Mouse (Mus musculus) adrenal gland, postnatal 4 days (tissue): ENCODE measurements at regions not wholly inside any gene's neighbourhood (a gene's known extent, or its start where the extent isn't known, plus 50 kb on each side); places are given as distances from the start of the nearest gene placed in this dataset.

Experiments used
- DNase-seq, 2 experiments: peaks; one replicate each; pipeline ENCODE4 v3.0.0; 2021 to 2022; ENCODE audit warnings: low spot score in 2 of 2, mixed read lengths in 2 of 2

DNA sequence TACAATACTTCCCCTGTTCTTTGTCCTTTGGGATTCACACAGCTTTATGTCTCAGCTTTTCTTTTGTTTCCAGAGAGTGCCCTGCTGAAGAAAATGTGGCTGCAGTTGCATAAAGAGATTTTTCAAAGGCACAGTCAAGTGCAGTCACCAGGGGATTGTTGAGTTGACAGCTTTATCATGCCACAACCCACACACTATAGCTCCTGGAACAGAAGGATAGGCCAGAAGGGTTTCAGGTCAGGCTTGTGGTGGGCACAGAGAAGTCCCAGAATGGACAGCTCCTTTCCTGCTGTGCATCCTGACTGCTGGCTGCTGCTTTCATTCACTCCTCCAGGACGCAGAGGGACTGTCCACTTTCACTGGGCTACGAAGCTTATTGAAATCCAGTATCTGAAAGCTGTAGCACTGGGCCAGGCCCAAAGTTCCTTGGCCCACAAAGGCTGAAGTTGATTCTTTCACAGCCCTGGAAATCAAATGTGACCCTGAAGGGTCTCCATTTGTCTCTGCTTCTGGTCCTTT is 119.6 kb upstream of the Slc24a5 start:
- no peak for DNase-seq

DNA sequence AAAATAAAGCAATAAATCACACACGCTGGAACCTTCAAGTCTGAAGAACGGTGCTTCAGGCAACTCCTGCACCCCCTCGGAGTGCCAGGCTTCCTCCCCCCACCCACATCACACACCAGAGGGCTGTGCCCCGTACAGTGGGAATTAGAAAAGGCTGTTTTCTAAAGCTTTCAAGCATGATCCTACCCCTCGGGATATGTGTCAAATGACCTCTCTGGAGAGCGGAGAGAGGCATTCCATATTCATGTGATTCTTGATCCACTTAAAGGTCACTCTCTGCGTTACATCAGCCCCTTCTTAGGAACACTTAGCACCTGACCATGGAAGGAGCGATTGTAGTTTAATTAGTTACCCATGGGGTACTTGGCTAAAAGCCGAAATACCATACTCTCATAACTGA is 119.1 kb upstream of the Slc24a5 start:
- DNase-seq: no peak

DNA sequence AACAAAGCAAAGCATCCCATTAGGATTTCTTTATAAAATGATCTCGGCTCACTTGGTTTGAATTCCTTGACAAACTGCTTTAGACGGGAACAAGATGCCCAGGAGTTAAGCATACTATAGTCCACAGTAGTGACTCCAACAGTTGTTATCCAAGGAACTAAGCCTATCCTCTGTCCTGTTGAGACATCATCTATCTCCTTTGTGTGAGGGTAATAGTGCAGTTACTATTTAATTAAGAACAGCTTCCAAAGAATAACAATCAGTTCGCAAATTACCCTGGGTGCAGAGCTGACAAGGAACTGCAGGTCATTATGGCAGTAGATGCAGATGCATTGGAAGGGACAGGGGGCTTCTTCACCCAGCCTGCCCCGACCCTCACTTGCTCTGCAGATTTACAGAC is 115.7 kb upstream of the Slc24a5 start:
- no peak for DNase-seq

DNA sequence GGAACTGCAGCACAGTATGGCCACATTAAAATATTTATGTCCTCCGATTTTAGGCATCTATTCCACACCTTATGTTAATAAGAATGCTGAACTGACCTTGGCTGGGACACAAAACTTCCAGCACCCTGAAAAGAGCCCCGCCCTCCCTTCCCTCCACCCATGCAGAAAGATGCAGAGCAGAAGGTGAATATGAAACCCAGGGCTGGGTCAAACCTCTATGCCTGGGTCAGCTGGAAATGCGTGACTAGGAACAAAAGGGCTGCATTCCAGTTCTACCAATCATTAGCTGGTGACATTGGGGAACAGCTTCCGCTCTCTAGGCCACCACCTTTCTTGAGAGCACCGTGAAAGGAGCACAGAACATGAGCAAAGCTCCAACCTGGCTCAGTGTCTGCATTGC is 114.9 kb upstream of the Slc24a5 start:
- DNase-seq: no peak

DNA sequence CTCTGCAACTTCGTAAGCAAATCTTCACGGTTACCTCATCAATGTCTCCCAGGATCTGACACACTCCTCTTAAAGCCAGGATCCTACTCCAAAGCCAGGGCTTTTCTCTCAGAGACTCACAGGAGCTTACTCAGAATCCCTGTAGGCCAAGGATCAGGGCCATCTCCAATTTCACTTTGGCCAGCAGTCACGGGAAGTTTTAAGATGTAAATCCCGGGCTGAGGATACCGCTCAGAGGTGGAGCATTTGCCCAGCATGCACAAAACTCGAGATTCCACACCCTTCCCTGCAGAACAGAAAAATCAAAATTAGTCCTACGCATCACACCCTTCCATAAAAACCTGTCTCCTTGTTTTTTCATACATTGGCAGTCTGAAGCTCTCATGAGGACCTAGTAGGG is 112.1 kb upstream of the Slc24a5 start:
- DNase-seq: no peak

DNA sequence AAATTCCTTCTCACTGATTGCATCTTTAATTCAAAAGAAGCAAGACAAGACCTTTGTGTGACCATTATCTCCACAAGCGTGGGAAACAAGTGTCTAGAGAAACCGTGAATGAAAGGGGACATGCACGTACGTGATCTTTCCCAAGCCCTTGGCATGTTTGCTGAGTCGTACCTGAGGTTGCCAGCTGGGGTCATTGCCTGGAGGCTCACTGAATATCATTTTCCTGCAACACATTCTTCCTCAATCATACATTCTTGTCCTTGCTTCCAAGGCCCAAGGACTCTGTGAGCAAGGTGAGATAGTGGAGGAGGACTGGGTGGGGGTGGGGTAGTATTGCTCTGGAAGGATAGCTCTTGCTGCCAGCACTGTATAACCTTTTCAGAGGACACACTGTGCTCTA is 108.5 kb upstream of the Slc24a5 start:
- no peak for DNase-seq

DNA sequence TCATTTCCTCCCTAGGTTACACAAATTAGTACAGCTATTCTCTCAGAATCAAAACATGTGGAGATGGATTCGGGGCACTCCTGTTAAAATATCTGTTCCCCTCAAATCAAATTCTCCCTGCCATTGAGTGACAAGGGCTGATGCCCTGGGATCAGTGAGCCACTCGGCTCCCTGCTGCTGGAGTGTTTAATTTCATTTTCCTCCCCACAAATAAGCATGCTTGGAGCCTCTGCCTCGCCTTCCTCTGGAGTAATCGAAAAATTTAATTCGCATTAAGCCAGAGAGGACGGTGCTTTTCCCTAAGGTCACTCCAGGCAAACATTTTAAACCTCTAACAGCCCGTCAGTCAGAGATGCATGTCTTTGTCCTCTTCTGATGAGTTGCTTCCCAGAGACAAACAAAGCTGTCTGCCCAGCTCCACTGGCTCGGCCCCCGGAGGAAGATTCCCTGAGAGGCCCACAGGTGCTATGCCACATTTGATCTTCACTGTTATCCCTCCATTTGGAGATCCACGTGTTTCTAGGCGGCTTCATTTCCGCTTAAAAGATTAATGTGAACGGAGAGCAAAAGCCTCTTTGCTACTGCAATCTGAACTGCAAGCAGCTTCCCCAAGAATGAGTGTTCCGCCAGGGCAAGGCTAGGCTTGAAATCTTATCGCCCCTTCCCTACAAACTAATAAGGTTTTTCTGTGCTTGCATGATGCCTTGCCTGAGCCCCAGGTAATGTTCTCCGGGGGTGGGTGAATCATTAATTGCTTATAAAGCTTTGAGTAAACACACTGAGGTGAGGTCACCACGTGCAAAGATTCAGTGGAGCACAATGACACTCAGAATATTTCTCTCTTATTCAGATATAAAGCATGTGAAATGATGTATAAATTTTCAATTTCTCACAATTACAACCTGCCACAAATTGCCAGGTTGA is 95.8 kb upstream of the Slc24a5 start:
- no peak for DNase-seq

DNA sequence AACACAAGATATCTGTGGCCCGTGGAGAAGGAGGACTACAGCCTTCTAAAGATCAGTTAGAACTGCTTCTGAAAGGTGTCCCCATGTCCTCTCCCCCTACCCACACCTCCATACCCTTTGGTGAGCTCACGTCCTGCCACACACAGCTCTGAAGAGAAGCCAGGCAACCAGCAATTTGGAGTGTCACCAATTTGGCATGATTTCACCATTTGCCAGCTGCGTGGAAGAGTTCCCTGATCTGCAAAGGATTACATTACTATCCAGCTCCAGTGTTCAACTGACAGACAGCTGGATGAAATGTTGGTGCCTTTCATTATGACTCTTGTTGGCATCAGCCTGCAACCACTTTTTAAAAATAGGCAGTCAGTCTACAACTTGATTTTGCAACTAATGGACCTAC is 92.8 kb upstream of the Slc24a5 start:
- DNase-seq: no peak

DNA sequence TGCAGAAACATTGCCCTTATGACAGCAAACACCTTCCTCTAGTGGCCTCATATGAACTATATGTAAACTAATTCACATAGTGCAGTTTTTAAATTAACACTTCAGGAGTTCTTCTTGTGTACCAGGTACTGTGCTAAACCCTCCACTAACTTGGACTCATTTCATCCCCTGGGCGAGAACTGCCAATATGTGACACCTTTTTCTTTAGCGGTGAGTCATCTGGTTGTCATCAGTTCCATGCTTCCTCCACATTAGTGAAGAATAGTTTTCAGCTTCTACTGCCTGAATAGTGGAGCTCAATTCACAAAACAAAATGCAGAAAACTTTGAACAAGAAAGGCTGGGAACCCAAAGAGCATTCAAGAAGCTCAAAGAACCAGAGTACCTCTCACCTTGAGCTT is 76.9 kb upstream of the Slc24a5 start:
- DNase-seq: no peak

DNA sequence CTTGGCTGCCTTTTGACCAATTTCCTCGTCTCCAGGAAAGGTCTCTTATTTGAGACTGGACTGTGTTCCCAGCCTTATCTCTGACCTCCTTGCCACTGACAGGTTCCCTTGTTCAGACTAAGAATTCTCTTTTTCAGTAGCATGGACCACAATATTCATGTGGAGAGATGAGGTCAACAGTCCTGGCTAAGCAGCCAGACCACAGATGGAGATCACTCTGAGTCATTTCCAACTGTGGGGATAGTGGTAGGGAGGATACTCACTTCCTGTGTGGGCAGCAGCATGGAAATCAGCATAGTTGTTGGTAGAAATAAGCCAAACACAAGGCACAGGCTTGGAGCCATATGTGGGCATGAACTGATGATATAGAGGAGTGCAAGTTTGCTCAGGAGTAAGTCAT is 52.9 kb upstream of the Slc24a5 start:
- DNase-seq: no peak

DNA sequence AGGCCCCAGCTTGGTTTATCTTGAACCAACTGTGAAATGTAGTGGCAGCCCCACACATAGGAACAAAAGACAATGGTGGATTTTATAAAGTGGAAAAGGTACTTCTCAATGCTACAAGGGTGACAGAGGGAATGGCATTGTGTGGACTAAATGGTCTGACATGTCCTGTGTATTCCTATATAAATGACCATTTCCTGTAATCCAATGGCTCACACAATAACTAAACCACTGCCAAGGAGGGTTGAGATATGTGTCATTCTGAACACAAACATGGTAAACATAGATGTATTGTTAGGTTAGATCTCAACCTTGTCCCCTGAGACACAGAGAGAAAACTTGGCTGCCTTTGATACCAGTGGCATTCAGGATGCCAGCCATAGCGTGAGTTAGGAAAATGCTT is 51.0 kb upstream of the Slc24a5 start:
- no peak for DNase-seq
